Mouse (Mus musculus) ES-E14 (cell line): ENCODE results near the gene Cpn1. TPM values are rescaled to one million over a fixed set of nuclear protein-coding genes. Genes with fewer than 3 reads are reported as not detected.

Experiments used
- DNase-seq: peaks from one replicate; pipeline ENCODE4 v3.0.0-alpha.2; 2013; ENCODE audit warnings: low read depth, low spot score
- H3K27ac ChIP-seq: 2 replicates; pipeline ENCODE4 v1.5.1; 2012; ENCODE audit warnings: low read depth, mild to moderate bottlenecking, low read length, moderate library complexity, mixed read lengths; ENCODE audit not compliant: poor library complexity, insufficient read depth, severe bottlenecking
- H3K36me3 ChIP-seq: 2 replicates; pipeline ENCODE4 v1.6.1; 2012; ENCODE audit warnings: mild to moderate bottlenecking, low read length, moderate library complexity, mixed read lengths; ENCODE audit not compliant: control insufficient read depth, poor library complexity, insufficient read depth, severe bottlenecking
- H3K4me1 ChIP-seq, 2 experiments: fragments of 150-350 bp in 1 of 2; sonication (generic) in 1 of 2; 2 replicates each; pipeline ENCODE4 v1.6.1; 2012; ENCODE audit warnings: low read length in 2 of 2, mild to moderate bottlenecking in 1 of 2, mixed read lengths in 1 of 2; ENCODE audit not compliant: control insufficient read depth in 2 of 2, insufficient read depth in 2 of 2, poor library complexity in 1 of 2
- H3K4me3 ChIP-seq, 2 experiments: fragments of 150-350 bp in 1 of 2; sonication (generic) in 1 of 2; 2 replicates each; pipeline ENCODE4 v1.5.1; 2012; ENCODE audit warnings: low read length in 2 of 2, low read depth in 1 of 2, mild to moderate bottlenecking in 1 of 2, mixed read lengths in 1 of 2; ENCODE audit not compliant: insufficient read depth in 1 of 2, poor library complexity in 1 of 2, severe bottlenecking in 1 of 2
- H3K9ac ChIP-seq: 2 replicates; pipeline ENCODE4 v1.6.1; 2012; ENCODE audit warnings: low read depth, mild to moderate bottlenecking, low read length, mixed read lengths; ENCODE audit not compliant: poor library complexity, insufficient read depth, severe bottlenecking
- H3K9me3 ChIP-seq: fragments of 150-350 bp; sonication (generic); 2 replicates; pipeline ENCODE4 v1.6.1; 2012; ENCODE audit warnings: low read depth, mild to moderate bottlenecking, low read length; ENCODE audit not compliant: control insufficient read depth, insufficient read depth
- CHD2 ChIP-seq: IDR thresholded peaks from 2 replicates; pipeline ENCODE4 v1.6.1; 2014; ENCODE audit warnings: mild to moderate bottlenecking, low read depth, low read length, inconsistent platforms
- HCFC1 ChIP-seq: IDR thresholded peaks from 2 replicates; pipeline ENCODE4 v1.6.1; 2012; ENCODE audit warnings: low read length, inconsistent platforms, borderline replicate concordance; ENCODE audit not compliant: insufficient read depth
- MAFK ChIP-seq: IDR thresholded peaks from 2 replicates; pipeline ENCODE4 v1.6.1; 2014; ENCODE audit warnings: mild to moderate bottlenecking, low read depth, low read length, inconsistent platforms; ENCODE audit not compliant: insufficient read depth
- ZC3H11A ChIP-seq: IDR thresholded peaks from 2 replicates; pipeline ENCODE4 v1.6.1; 2012; ENCODE audit warnings: low read depth, mild to moderate bottlenecking, inconsistent platforms, low read length, borderline replicate concordance
- ZNF384 ChIP-seq: IDR thresholded peaks from 2 replicates; pipeline ENCODE4 v1.6.1; 2012; ENCODE audit warnings: low read depth, low read length, inconsistent platforms
- in situ Hi-C, 2 experiments: fragments of 600-800 bp; cut with MboI; formaldehyde crosslinking; loops; one replicate each; pipeline ENCODE4 v1.15.1; 2025; ENCODE audit warnings: low sequenced_read_pairs in 2 of 2, inconsistent platforms in 1 of 2; ENCODE audit not compliant: unreplicated experiment in 2 of 2
- total RNA-seq: library from RNA; depleted of rRNA; stranded (reverse); fragments of 300-350 nt; gene quantifications from 2 replicates; pipeline ENCODE4 v1.2.3, GENCODE M21; 2012

Gene Cpn1
- total RNA-seq, 1 experiment, result 11.8 TPM

DNA sequence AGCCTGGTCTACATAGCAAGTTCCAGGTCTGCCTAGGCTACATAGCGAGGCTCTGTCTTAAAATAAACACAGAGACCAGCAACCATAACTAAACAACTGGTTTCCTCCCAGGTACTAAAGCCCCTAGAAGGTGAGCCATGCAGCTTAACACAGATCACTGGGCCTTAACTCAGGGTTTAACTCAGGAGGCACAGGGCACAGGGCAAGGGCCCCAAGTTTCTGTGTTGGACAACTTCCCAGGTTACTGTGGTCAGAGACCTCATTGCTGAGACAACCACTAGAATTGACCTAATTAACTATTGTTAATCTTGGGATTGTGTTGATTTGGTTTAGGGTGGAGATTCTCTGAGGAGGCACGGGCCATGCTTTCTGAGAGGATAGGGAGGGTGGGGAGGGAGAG is 19.9 kb downstream of the Cpn1 start:
- Histone ChIP-seq H3K4me1 (0 out of 4 replicates have a peak, but pooled peaks cover 0 to under 1% of the 10 kb centered on the region in 2 experiments), H3K27ac (no peak overlapping the region), H3K9me3 (no peaks in the 10 kb centered on the region), H3K4me3 (no peak overlapping the region), H3K36me3 (no peaks in the 10 kb centered on the region), H3K9ac (no peak overlapping the region)
- no peak for TF ChIP-seq HCFC1
- TF ChIP-seq MAFK, result no peak
- no peak for TF ChIP-seq ZNF384
- TF ChIP-seq ZC3H11A, result no peak
- no peak for TF ChIP-seq CHD2
- no peak for DNase-seq
- in situ Hi-C loops, result loop anchor here in 1 of 2 experiments (10.0 kb wide), 1 partner anchor 132 kb away; no protein-coding TSS in a partner anchor

DNA sequence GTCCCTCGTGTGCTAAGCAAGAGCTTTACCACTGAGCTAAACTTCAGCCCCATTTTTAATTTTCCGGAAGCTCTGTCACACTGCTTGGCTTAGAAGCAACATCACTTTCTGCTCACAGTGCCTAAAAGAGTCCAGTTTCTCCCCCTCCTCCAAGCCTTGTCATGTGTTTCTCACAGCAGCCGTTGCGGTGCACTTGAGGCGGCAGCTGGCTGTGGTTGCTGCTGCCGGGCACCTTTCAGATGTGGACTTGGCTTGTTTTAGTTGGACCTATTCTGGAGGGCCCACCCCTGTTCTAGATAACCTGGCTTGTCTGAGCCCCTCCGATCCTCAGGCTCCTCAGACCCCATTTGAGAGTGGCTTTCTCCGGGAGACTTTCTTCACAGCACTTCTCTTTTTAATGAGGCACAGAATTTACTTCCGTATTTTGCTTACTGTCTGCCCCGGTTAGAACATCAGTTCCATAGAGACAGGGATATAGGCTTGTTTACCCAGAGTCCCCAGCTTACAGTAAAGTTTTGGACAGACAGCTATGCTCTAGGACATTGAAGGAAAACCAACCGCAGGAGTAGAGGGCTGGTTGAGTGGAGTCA is 20.8 kb downstream of the Cpn1 start:
- TF ChIP-seq ZC3H11A (no peak), CHD2 (no peak), ZNF384 (no peak), HCFC1 (no peak), MAFK (no peak)
- Histone ChIP-seq H3K36me3 (no peaks in the 10 kb centered on the region), H3K27ac (no peak overlapping the region), H3K9me3 (no peaks in the 10 kb centered on the region), H3K4me3 (no peak overlapping the region), H3K9ac (no peak overlapping the region), H3K4me1 (no peaks in the 10 kb centered on the region)
- no peak for DNase-seq
- in situ Hi-C loops, result loop anchor here in 1 of 2 experiments (10.0 kb wide), 1 partner anchor 131 kb away; no protein-coding TSS in a partner anchor

DNA sequence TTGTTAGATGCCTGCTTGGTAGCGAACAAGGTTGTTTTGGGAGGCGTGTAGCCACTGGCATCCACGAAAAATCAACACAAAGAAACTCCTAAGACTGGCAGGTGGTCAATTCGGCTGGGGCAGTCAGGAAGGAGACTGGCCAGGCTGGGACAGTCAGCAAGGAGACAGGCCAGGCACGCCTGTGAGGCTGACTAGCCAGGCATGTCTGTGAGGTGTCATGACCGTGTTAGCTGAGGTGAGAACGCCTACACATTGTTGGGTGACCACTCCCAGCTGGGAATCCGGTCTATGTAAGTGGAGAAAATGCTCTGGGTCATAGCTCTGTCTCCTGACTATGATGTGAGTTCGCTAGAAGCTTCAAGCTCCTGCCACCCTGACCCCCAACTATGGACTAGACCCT is 23.6 kb downstream of the Cpn1 start:
- no peak overlapping the region for H3K9ac ChIP-seq
- H3K4me1 ChIP-seq, result no peaks in the 10 kb centered on the region
- no peaks in the 10 kb centered on the region for H3K36me3 ChIP-seq
- no peak for DNase-seq
- H3K4me3 ChIP-seq, result no peak overlapping the region
- TF ChIP-seq ZC3H11A (no peak), MAFK (no peak), CHD2 (no peak), HCFC1 (no peak), ZNF384 (no peak)
- in situ Hi-C loops, result loop anchor here in 1 of 2 experiments (10.0 kb wide), 1 partner anchor 128 kb away; no protein-coding TSS in a partner anchor
- H3K9me3 ChIP-seq, result no peaks in the 10 kb centered on the region
- H3K27ac ChIP-seq, result no peak overlapping the region

DNA sequence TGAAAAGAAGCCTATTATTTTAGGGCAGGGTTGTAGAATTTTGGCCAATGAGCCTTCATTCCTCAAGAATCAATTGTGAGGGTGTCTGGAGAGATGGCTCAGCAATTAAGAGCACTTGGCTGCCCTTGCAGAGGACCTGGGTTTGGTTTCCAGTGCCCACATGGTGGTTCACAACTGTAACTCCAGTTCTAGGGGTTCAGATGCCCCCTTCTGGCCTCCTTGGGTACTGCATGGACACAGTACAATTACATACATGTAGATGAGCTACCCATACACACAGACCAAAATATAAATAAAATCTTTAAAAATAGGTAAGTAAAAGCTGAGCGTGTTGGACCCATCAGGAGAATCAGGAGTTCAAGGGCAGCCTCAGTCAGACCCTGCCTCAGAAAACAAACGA is 25.2 kb downstream of the Cpn1 start:
- Histone ChIP-seq H3K9ac (no peak overlapping the region), H3K4me3 (no peak overlapping the region), H3K27ac (no peak overlapping the region), H3K4me1 (no peaks in the 10 kb centered on the region), H3K9me3 (no peaks in the 10 kb centered on the region), H3K36me3 (no peaks in the 10 kb centered on the region)
- in situ Hi-C loops, result loop anchor here in 1 of 2 experiments (10.0 kb wide), 1 partner anchor 126 kb away; no protein-coding TSS in a partner anchor
- DNase-seq, result peak; percentile 51
- TF ChIP-seq ZNF384, result no peak
- no peak for TF ChIP-seq CHD2
- no peak for TF ChIP-seq ZC3H11A
- TF ChIP-seq MAFK, result no peak
- TF ChIP-seq HCFC1, result no peak
